Mouse (Mus musculus) heart, embryonic 14.5 days (tissue): ENCODE results near the gene Gpr162. TPM values are rescaled to one million over a fixed set of nuclear protein-coding genes. Genes with fewer than 3 reads are reported as not detected.
A peak's percentile ranks its signal among the peaks of the same experiment; 100 is the strongest.

Source experiments
- ATAC-seq: fragments of 200-750 bp; cut with Nextera tagmentation; 2 replicates; pipeline ENCODE4 v1.8.0; 2017; ENCODE audit warnings: low read depth, moderate TSS enrichment; ENCODE audit not compliant: insufficient number of reproducible peaks, insufficient read depth, low FRiP score
- H3K27ac ChIP-seq, 2 experiments: fragments of 200-500 bp in 1 of 2; fragments of 300-500 bp in 1 of 2; sonication (generic) in 1 of 2; replicated peaks in 1 of 2; 2 replicates each; pipeline ENCODE4 v1.5.1; 2012 to 2014; ENCODE audit warnings: low read depth in 2 of 2, low read length in 2 of 2, control low read depth in 1 of 2, mild to moderate bottlenecking in 1 of 2, mixed read lengths in 1 of 2; ENCODE audit not compliant: control insufficient read depth in 1 of 2, insufficient read depth in 1 of 2
- H3K27me3 ChIP-seq: fragments of 300-500 bp; sonication (generic); 2 replicates; pipeline ENCODE4 v1.6.1; 2014; ENCODE audit warnings: mild to moderate bottlenecking, low read length, control low read depth; ENCODE audit not compliant: control insufficient read depth, insufficient read depth
- H3K36me3 ChIP-seq: fragments of 300-500 bp; sonication (generic); 2 replicates; pipeline ENCODE4 v1.6.1; 2014; ENCODE audit warnings: mild to moderate bottlenecking, control low read depth, low read length, mixed read lengths; ENCODE audit not compliant: control insufficient read depth, insufficient read depth
- H3K4me1 ChIP-seq, 2 experiments: fragments of 200-500 bp in 1 of 2; fragments of 300-500 bp in 1 of 2; sonication (generic) in 1 of 2; 2 replicates each; pipeline ENCODE4 v1.6.1; 2012 to 2014; ENCODE audit warnings: low read length in 2 of 2, control low read depth in 1 of 2, mixed read lengths in 1 of 2; ENCODE audit not compliant: control insufficient read depth in 2 of 2, insufficient read depth in 2 of 2
- H3K4me2 ChIP-seq: fragments of 300-500 bp; sonication (generic); 2 replicates; pipeline ENCODE4 v1.6.1; 2014; ENCODE audit warnings: mild to moderate bottlenecking, low read length
- H3K4me3 ChIP-seq, 2 experiments: fragments of 200-500 bp in 1 of 2; fragments of 300-500 bp in 1 of 2; sonication (generic) in 1 of 2; 2 replicates each; pipeline ENCODE4 v1.5.1; 2012 to 2014; ENCODE audit warnings: low read length in 2 of 2, mild to moderate bottlenecking in 2 of 2, control low read depth in 1 of 2, low read depth in 1 of 2, moderate library complexity in 1 of 2; ENCODE audit not compliant: control insufficient read depth in 1 of 2, insufficient read depth in 1 of 2
- H3K9ac ChIP-seq: fragments of 300-500 bp; sonication (generic); 2 replicates; pipeline ENCODE4 v1.6.1; 2014; ENCODE audit warnings: mild to moderate bottlenecking, low read length
- H3K9me3 ChIP-seq: fragments of 300-500 bp; sonication (generic); 2 replicates; pipeline ENCODE4 v1.6.1; 2016; ENCODE audit warnings: low read length, control low read depth; ENCODE audit not compliant: control insufficient read depth
- WGBS: fragments of 180-500 bp; shearing (Covaris S2); extraction: QIAGEN DNeasy Blood & Tissue Kit; methylation state at CpG from one replicate; pipeline ENCODE4 v1.1.7; 2014; 5-methylcytosine and 5-hydroxymethylcytosine counted together
- polyA plus RNA-seq: library from polyadenylated mRNA; unstranded; fragments of >200 nt; fragmentation: Nextera tagmentation; extraction: Ambion mirVana; gene quantifications from 2 replicates; pipeline ENCODE4 v1.2.1, GENCODE M21; 2014

Gpr162 gene
- polyA plus RNA-seq, 1 experiment from 2014 or later: 0.86 TPM

DNA sequence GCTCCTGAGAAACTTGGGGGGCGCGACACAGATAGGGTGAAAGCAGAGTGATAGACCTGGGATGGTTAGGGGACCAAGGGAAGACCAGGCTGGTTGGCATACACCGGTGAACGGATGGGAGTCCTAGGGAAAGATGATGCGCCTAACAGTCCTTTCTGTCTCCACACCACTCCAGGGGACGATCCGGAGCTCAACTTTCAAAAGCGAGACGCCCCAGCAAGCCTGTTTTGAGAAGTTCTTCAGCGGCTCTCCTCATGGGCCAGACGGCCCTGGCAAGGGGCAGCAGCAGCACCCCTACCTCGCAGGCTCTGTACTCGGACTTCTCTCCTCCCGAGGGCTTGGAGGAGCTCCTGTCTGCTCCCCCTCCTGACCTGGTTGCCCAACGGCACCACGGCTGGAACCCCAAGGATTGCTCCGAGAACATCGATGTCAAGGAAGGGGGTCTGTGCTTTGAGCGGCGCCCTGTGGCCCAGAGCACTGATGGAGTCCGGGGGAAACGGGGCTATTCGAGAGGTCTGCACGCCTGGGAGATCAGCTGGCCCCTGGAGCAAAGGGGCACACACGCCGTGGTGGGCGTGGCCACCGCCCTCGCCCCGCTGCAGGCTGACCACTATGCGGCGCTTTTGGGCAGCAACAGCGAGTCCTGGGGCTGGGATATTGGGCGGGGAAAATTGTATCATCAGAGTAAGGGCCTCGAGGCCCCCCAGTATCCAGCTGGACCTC, 54.6 kb downstream of the Gpr162 start:
- Histone ChIP-seq H3K36me3 (peaks cover 29% of the 10 kb centered on the region), H3K9me3 (no peaks in the 10 kb centered on the region), H3K9ac (peak overlapping the region; percentile 91), H3K4me1 (peaks cover 22 to 54% of the 10 kb centered on the region in 2 experiments), H3K27ac (peak overlapping the region; percentile 92 to 96), H3K4me3 (peak overlapping the region; percentile 68 to 76), H3K27me3 (no peaks in the 10 kb centered on the region), H3K4me2 (peak overlapping the region; percentile 98)
- WGBS: under 1% methylated on average over 35 of the region's 35 CpGs
- ATAC-seq: peak; percentile 42

Other genes starting within 250 kb of the Gpr162 start
- gene C1s2, start 227.9 kb downstream of the Gpr162 start, polyA plus RNA-seq: not detected in 2 replicates
- 45.0 and 47.7 TPM in 2 replicates for gene Lpcat3, start 201.0 kb downstream of the Gpr162 start, polyA plus RNA-seq
- gene Emg1, start 151.8 kb downstream of the Gpr162 start, polyA plus RNA-seq: 114 and 117 TPM in 2 replicates
- gene Phb2, start 151.6 kb downstream of the Gpr162 start, polyA plus RNA-seq: 295 and 326 TPM in 2 replicates
- 4.9 and 8.6 TPM in 2 replicates for gene Ptpn6, start 125.3 kb downstream of the Gpr162 start, polyA plus RNA-seq
- 449 and 503 TPM in 2 replicates for gene Grcc10, start 122.6 kb downstream of the Gpr162 start, polyA plus RNA-seq
- gene Gm45234, start 108.0 kb downstream of the Gpr162 start, polyA plus RNA-seq: not detected in 2 replicates
- gene Atn1, start 107.5 kb downstream of the Gpr162 start, polyA plus RNA-seq: 6.2 and 9.3 TPM in 2 replicates
- gene Eno2, start 94.3 kb downstream of the Gpr162 start, polyA plus RNA-seq: 4.2 TPM in 2 replicates
- not detected in 2 replicates for gene Lrrc23, start 84.3 kb downstream of the Gpr162 start, polyA plus RNA-seq
- gene Spsb2, start 55.3 kb downstream of the Gpr162 start, polyA plus RNA-seq: 4.0 and 5.7 TPM in 2 replicates
- gene Tpi1, start 49.7 kb downstream of the Gpr162 start, polyA plus RNA-seq: 1,486 and 1,545 TPM in 2 replicates
- gene Usp5, start 34.5 kb downstream of the Gpr162 start, polyA plus RNA-seq: 78.9 and 85.9 TPM in 2 replicates
- 126 and 139 TPM in 2 replicates for gene Cdca3, start 34.4 kb downstream of the Gpr162 start, polyA plus RNA-seq
- 6.7 and 7.5 TPM in 2 replicates for gene Gnb3, start 23.7 kb downstream of the Gpr162 start, polyA plus RNA-seq
- 18.7 and 20.5 TPM in 2 replicates for gene P3h3, start 6.2 kb downstream of the Gpr162 start, polyA plus RNA-seq
- gene Cd4, start 24.2 kb upstream of the Gpr162 start, polyA plus RNA-seq: 0.16 TPM in 1 of 2 replicates, not detected in the other
- 1.00 and 1.1 TPM in 2 replicates for gene Lag3, start 47.7 kb upstream of the Gpr162 start, polyA plus RNA-seq
- 238 and 251 TPM in 2 replicates for gene Ptms, start 56.1 kb upstream of the Gpr162 start, polyA plus RNA-seq
- gene Mlf2, start 67.4 kb upstream of the Gpr162 start, polyA plus RNA-seq: 364 and 365 TPM in 2 replicates
- 128 and 135 TPM in 2 replicates for gene Cops7a, start 101.6 kb upstream of the Gpr162 start, polyA plus RNA-seq
- gene Pianp, start 132.7 kb upstream of the Gpr162 start, polyA plus RNA-seq: 0.28 and 0.55 TPM in 2 replicates
- gene Zfp384, start 145.2 kb upstream of the Gpr162 start, polyA plus RNA-seq: 6.6 and 7.2 TPM in 2 replicates
- 67.1 and 76.1 TPM in 2 replicates for gene Ing4, start 175.8 kb upstream of the Gpr162 start, polyA plus RNA-seq
- gene Acrbp, start 185.7 kb upstream of the Gpr162 start, polyA plus RNA-seq: 5.4 and 6.5 TPM in 2 replicates
- 0.36 TPM in 1 of 2 replicates, not detected in the other for gene Lpar5, start 203.9 kb upstream of the Gpr162 start, polyA plus RNA-seq
- 58.6 and 67.4 TPM in 2 replicates for gene Chd4, start 232.0 kb upstream of the Gpr162 start, polyA plus RNA-seq